Mouse (Mus musculus) MEL (cell line): Measurements from ENCODE around the gene Scd3. TPM values are rescaled to one million over a fixed set of nuclear protein-coding genes. Genes with fewer than 3 reads are reported as not detected.

Experiments used
- DNase-seq: peaks from one replicate; pipeline ENCODE4 v3.0.0; 2011; ENCODE audit warnings: low read depth, low spot score
- H3K27ac ChIP-seq: 2 replicates; pipeline ENCODE4 v1.5.1; 2012; ENCODE audit warnings: low read depth, mild to moderate bottlenecking, control low read depth, low read length, moderate library complexity; ENCODE audit not compliant: control insufficient read depth
- H3K27me3 ChIP-seq, 2 experiments: fragments of 150-350 bp in 1 of 2; sonication (generic) in 1 of 2; 2 replicates each; pipeline ENCODE4 v1.6.1; 2012; ENCODE audit warnings: low read length in 2 of 2, mild to moderate bottlenecking in 2 of 2, improper control_type of control experiment in 1 of 2, moderate library complexity in 1 of 2; ENCODE audit not compliant: insufficient read depth in 2 of 2, control insufficient read depth in 1 of 2
- H3K36me3 ChIP-seq, 2 experiments: 2 replicates each; pipeline ENCODE4 v1.6.1; 2012 to 2014; ENCODE audit warnings: low read length in 2 of 2, improper control_type of control experiment in 1 of 2, inconsistent platforms in 1 of 2, mild to moderate bottlenecking in 1 of 2; ENCODE audit not compliant: insufficient read depth in 2 of 2, control insufficient read depth in 1 of 2
- H3K4me1 ChIP-seq, 2 experiments: fragments of 150-350 bp in 1 of 2; sonication (generic) in 1 of 2; 2 replicates each; pipeline ENCODE4 v1.6.1; 2012; ENCODE audit warnings: low read length in 2 of 2, improper control_type of control experiment in 1 of 2, mild to moderate bottlenecking in 1 of 2; ENCODE audit not compliant: insufficient read depth in 2 of 2, control insufficient read depth in 1 of 2
- H3K4me3 ChIP-seq, 2 experiments: fragments of 150-350 bp in 1 of 2; sonication (generic) in 1 of 2; 2 replicates each; pipeline ENCODE4 v1.5.1; 2012; ENCODE audit warnings: low read depth in 2 of 2, low read length in 2 of 2, mild to moderate bottlenecking in 2 of 2, moderate library complexity in 2 of 2, control low read depth in 1 of 2, improper control_type of control experiment in 1 of 2; ENCODE audit not compliant: control insufficient read depth in 1 of 2, insufficient read depth in 1 of 2
- H3K79me2 ChIP-seq: 2 replicates; pipeline ENCODE4 v1.6.1; 2012; ENCODE audit warnings: mild to moderate bottlenecking, low read length, moderate library complexity; ENCODE audit not compliant: control insufficient read depth, poor library complexity, insufficient read depth
- H3K9ac ChIP-seq: 2 replicates; pipeline ENCODE4 v1.6.1; 2012; ENCODE audit warnings: low read depth, mild to moderate bottlenecking, control low read depth, low read length, moderate library complexity; ENCODE audit not compliant: control insufficient read depth, poor library complexity, severe bottlenecking
- H3K9me3 ChIP-seq: fragments of 150-350 bp; sonication (generic); replicated peaks from 2 replicates; pipeline ENCODE4 v1.6.1; 2012; ENCODE audit warnings: mild to moderate bottlenecking, low read length, improper control_type of control experiment, moderate library complexity; ENCODE audit not compliant: insufficient read depth
- CTCF ChIP-seq, 3 experiments: IDR thresholded peaks in 2 of 3; conservative IDR thresholded peaks in 1 of 3; 2 replicates each; pipeline ENCODE4 v1.5.1; 2011 to 2012; ENCODE audit warnings: low read length in 3 of 3, low read depth in 2 of 3, mild to moderate bottlenecking in 2 of 3, improper control_type of control experiment in 1 of 3, inconsistent platforms in 1 of 3, mixed read lengths in 1 of 3, moderate library complexity in 1 of 3; ENCODE audit not compliant: control insufficient read depth in 1 of 3, insufficient read depth in 1 of 3, poor library complexity in 1 of 3, severe bottlenecking in 1 of 3
- E2F4 ChIP-seq: IDR thresholded peaks from 2 replicates; pipeline ENCODE4 v1.6.1; 2011; ENCODE audit warnings: low read depth, low read length, improper control_type of control experiment, borderline replicate concordance
- ELF1 ChIP-seq: IDR thresholded peaks from 2 replicates; pipeline ENCODE4 v1.6.1; 2014; ENCODE audit warnings: low read depth, mild to moderate bottlenecking, inconsistent platforms, low read length, improper control_type of control experiment, moderate library complexity
- EP300 ChIP-seq, 2 experiments: IDR thresholded peaks; 2 replicates each; pipeline ENCODE4 v1.6.1; 2011; ENCODE audit warnings: improper control_type of control experiment in 2 of 2, low read length in 2 of 2, low read depth in 1 of 2, mild to moderate bottlenecking in 1 of 2
- GATA1 ChIP-seq: IDR thresholded peaks from 2 replicates; pipeline ENCODE4 v1.6.1; 2011; ENCODE audit warnings: low read depth, low read length, improper control_type of control experiment
- HCFC1 ChIP-seq: IDR thresholded peaks from 2 replicates; pipeline ENCODE4 v1.6.1; 2012; ENCODE audit warnings: low read depth, mild to moderate bottlenecking, inconsistent platforms, low read length, improper control_type of control experiment, moderate library complexity
- JUND ChIP-seq: IDR thresholded peaks from 2 replicates; pipeline ENCODE4 v1.6.1; 2011; ENCODE audit warnings: low read depth, mild to moderate bottlenecking, improper control_type of control experiment, low read length
- KAT2A ChIP-seq: conservative IDR thresholded peaks from 2 replicates; pipeline ENCODE4 v1.6.1; 2012; ENCODE audit warnings: low read depth, low read length, improper control_type of control experiment, inconsistent platforms
- MEF2A ChIP-seq: IDR thresholded peaks from 2 replicates; pipeline ENCODE4 v1.6.1; 2014; ENCODE audit warnings: low read depth, mild to moderate bottlenecking, inconsistent platforms, low read length, improper control_type of control experiment; ENCODE audit not compliant: poor library complexity, insufficient replicate concordance, severe bottlenecking; ENCODE audit errors: extremely low read depth
- MXI1 ChIP-seq: IDR thresholded peaks from 2 replicates; pipeline ENCODE4 v1.6.1; 2011; ENCODE audit warnings: mild to moderate bottlenecking, low read depth, low read length, improper control_type of control experiment
- MYB ChIP-seq: IDR thresholded peaks from 2 replicates; pipeline ENCODE4 v1.6.1; 2011; ENCODE audit warnings: mild to moderate bottlenecking, low read depth, low read length, improper control_type of control experiment
- NELFE ChIP-seq: IDR thresholded peaks from 2 replicates; pipeline ENCODE4 v1.6.1; 2011; ENCODE audit warnings: low read depth, low read length, improper control_type of control experiment
- POLR2A ChIP-seq, 2 experiments: IDR thresholded peaks; 2 replicates each; pipeline ENCODE4 v1.6.1; 2011 to 2012; ENCODE audit warnings: low read length in 2 of 2, mild to moderate bottlenecking in 2 of 2, control low read depth in 1 of 2, improper control_type of control experiment in 1 of 2, low read depth in 1 of 2, moderate library complexity in 1 of 2; ENCODE audit not compliant: control insufficient read depth in 1 of 2, insufficient read depth in 1 of 2, poor library complexity in 1 of 2
- POLR2AphosphoS5 ChIP-seq: IDR thresholded peaks from 2 replicates; pipeline ENCODE4 v1.6.1; 2012; ENCODE audit warnings: low read depth, borderline replicate concordance, mild to moderate bottlenecking, inconsistent platforms, low read length, moderate library complexity, mixed read lengths
- RCOR1 ChIP-seq: IDR thresholded peaks from 2 replicates; pipeline ENCODE4 v1.6.1; 2012; ENCODE audit warnings: low read depth, mild to moderate bottlenecking, inconsistent platforms, low read length, improper control_type of control experiment
- UBTF ChIP-seq: IDR thresholded peaks from 2 replicates; pipeline ENCODE4 v1.6.1; 2012; ENCODE audit warnings: low read depth, mild to moderate bottlenecking, inconsistent platforms, low read length, improper control_type of control experiment, moderate library complexity, borderline replicate concordance; ENCODE audit not compliant: insufficient read depth
- USF1 ChIP-seq: IDR thresholded peaks from 2 replicates; pipeline ENCODE4 v1.6.1; 2014; ENCODE audit warnings: low read depth, mild to moderate bottlenecking, inconsistent platforms, low read length, improper control_type of control experiment, moderate library complexity
- USF2 ChIP-seq, 2 experiments: IDR thresholded peaks; 2 replicates each; pipeline ENCODE4 v1.6.1; 2011 to 2012; ENCODE audit warnings: improper control_type of control experiment in 2 of 2, low read length in 2 of 2, borderline replicate concordance in 1 of 2, inconsistent platforms in 1 of 2, low read depth in 1 of 2, mild to moderate bottlenecking in 1 of 2; ENCODE audit not compliant: insufficient read depth in 1 of 2
- polyA plus RNA-seq, 2 experiments: library from polyadenylated mRNA; stranded (reverse) in 1 of 2; unstranded in 1 of 2; fragments of >175 nt in 1 of 2; fragments of >200 nt in 1 of 2; gene quantifications; 2 replicates each; pipeline versions ENCODE4 v1.2.1 to v1.2.4; 2012; ENCODE audit warnings: low replicate concordance in 2 of 2, low read depth in 1 of 2; ENCODE audit not compliant: insufficient read length in 2 of 2, insufficient read depth in 1 of 2, missing spikeins in 1 of 2
- total RNA-seq: library from RNA; depleted of rRNA; stranded (reverse); fragments of 300-350 nt; gene quantifications from 2 replicates; pipeline ENCODE4 v1.2.3, GENCODE M21; 2012; rRNA removed

Scd3 gene
- total RNA-seq: 0.96 and 1.4 TPM in 2 replicates
- 100 to 1,000 TPM in 1 of 2 experiments, under 1 TPM in 1; 0.65 to 745 TPM for polyA plus RNA-seq

GRCm38 (mm10) chr19:44203015-44203564 is at the start of gene Scd3:
TSS of gene Scd3 (plus strand) at chr19:44203269.
- Histone ChIP-seq H3K79me2 (no peaks in the 10 kb centered on the region), H3K4me1 (peaks cover 2 to 12% of the 10 kb centered on the region in 2 experiments; a peak in 2 of 4 replicates), H3K9ac (no peak within 1 kb of the TSS), H3K36me3 (peaks cover 0 to 8% of the 10 kb centered on the region in 2 experiments; a peak in 2 of 4 replicates), H3K4me3 (no peak within 1 kb of the TSS), H3K27me3 (no peaks in the 10 kb centered on the region), H3K9me3 (no peaks in the 10 kb centered on the region)
- DNase-seq: no peak
- TF ChIP-seq KAT2A: no peak
- TF ChIP-seq MYB: no peak
- TF ChIP-seq RCOR1: no peak
- no peak for TF ChIP-seq E2F4
- no peak for TF ChIP-seq EP300 (IDR thresholded peaks at IDR 0.05; ENCODE audit: low read depth in 1 of 2, low read length in 2 of 2)
- TF ChIP-seq POLR2A (IDR thresholded peaks at IDR 0.05; ENCODE audit: control insufficient read depth in 1 of 2, insufficient read depth in 1 of 2, low read depth in 1 of 2, low read length in 2 of 2, poor library complexity in 1 of 2): no peak
- no peak for TF ChIP-seq NELFE
- no peak for TF ChIP-seq MXI1
- no peak for TF ChIP-seq USF1
- TF ChIP-seq, all 39 proteins: peak for 0
- no peak within 1 kb of the TSS for H3K27ac ChIP-seq

DNA sequence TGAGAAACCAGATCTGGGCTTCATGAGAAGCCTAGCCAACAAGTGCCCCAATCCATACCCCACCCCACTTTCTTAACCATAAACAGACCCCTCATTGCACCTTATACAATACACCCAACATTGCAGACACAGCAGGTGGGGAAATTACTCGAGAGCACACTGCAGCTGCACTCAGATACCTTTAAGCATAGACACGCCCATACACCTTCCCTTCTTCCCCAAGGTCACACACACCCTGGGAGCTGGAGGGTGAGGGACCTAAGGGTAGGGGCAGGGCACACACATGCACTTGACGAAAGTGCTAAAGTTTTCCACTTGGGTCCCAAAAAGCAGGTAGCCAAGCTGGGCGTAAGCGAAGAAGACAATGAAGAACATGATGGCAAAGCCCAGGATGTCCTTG is 49.3 kb upstream of the Scd3 start:
- Histone ChIP-seq H3K27me3 (peaks cover 28 to 31% of the 10 kb centered on the region in 2 experiments), H3K36me3 (no peaks in the 10 kb centered on the region), H3K79me2 (no peaks in the 10 kb centered on the region), H3K9ac (no peak overlapping the region), H3K4me1 (no peaks in the 10 kb centered on the region), H3K27ac (no peak overlapping the region), H3K4me3 (no peak overlapping the region), H3K9me3 (no peaks in the 10 kb centered on the region)
- DNase-seq: no peak
- TF ChIP-seq ELF1: no peak
- no peak for TF ChIP-seq HCFC1
- TF ChIP-seq JUND: no peak
- TF ChIP-seq MXI1: no peak
- no peak for TF ChIP-seq POLR2AphosphoS5
- TF ChIP-seq GATA1: no peak
- no peak for TF ChIP-seq MEF2A
- TF ChIP-seq UBTF: no peak
- no peak for TF ChIP-seq E2F4
- no peak for TF ChIP-seq CTCF (IDR thresholded peaks at IDR 0.05 in 2 of 3, conservative IDR thresholded peaks at IDR 0.05 in 1 of 3; ENCODE audit: control insufficient read depth in 1 of 3, insufficient read depth in 1 of 3, low read depth in 2 of 3, low read length in 3 of 3, poor library complexity in 1 of 3, severe bottlenecking in 1 of 3)
- TF ChIP-seq USF2 (IDR thresholded peaks at IDR 0.05; ENCODE audit: borderline replicate concordance in 1 of 2, insufficient read depth in 1 of 2, low read depth in 1 of 2, low read length in 2 of 2): no peak
